Mouse (Mus musculus) ES-CJ7 (cell line): ENCODE measurements at regions not wholly inside any gene's neighbourhood (a gene's known extent, or its start where the extent isn't known, plus 50 kb on each side); places are given as distances from the start of the nearest gene placed in this dataset.
A peak's percentile ranks its signal among the peaks of the same experiment; 100 is the strongest.
"Not testable (repeated sequence)": the region's sequence is repeated elsewhere in the genome, so short reads cannot be mapped to it uniquely, and the experiment has no call there.

Source experiments
- DNase-seq: peaks from one replicate; pipeline ENCODE4 v3.0.0; 2011; ENCODE audit warnings: low read depth, low spot score

- DNase-seq = peak; percentile 53
Observed at GRCm38 (mm10) chr16:9016040-9016761, 186.3 kb downstream of the 1810013L24Rik start.

GRCm38 (mm10) chr16:9016762-9017086 is 186.8 kb downstream of the 1810013L24Rik start:
- no peak for DNase-seq

GRCm38 (mm10) chr16:9030717-9031116 is 200.8 kb downstream of the 1810013L24Rik start:
- DNase-seq = no peak

- no peak for DNase-seq
Observed at GRCm38 (mm10) chr16:9043271-9043670, 213.4 kb downstream of the 1810013L24Rik start.

DNA sequence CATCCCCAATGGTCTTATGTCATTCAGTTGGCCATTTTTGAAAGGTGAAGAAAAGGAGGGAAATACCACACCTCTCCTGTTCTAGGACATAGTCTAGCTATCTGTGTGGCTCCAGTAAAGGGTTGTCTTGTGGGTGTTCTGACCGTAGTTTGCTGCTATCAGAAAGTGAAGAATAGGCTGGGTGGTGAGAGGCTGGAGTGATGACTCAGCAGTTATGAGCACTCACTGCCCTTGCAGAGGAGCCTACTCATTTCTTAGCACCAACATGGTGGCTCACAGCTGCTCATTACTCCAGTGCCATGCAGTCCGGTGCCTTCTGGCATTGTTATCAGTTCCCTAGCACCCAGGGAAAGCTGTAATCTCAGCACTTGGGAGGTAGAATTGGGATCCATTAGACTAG is 217.0 kb downstream of the 1810013L24Rik start:
- no peak for DNase-seq

- DNase-seq = no peak
Observed at GRCm38 (mm10) chr16:9054415-9054814, 224.5 kb downstream of the 1810013L24Rik start.

DNA sequence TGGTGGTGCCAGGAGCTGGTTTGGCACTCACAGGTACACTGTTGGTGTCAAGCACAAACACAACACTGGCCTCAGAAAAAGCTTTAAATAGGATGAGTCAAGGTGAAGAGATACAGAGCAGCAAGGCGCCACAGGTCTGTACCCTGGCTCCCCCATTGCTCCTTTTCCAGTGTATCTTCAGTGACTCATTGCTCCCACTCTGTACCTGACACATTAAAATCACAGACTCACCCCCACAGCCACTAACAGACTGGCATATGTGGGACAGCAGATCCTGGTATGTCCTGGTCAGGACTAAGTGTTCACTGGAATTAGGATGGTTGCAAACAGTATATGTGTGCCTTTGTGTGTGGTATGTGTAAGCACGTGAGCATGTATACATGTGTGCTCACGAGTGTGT is 226.5 kb downstream of the 1810013L24Rik start:
- DNase-seq = no peak

DNA sequence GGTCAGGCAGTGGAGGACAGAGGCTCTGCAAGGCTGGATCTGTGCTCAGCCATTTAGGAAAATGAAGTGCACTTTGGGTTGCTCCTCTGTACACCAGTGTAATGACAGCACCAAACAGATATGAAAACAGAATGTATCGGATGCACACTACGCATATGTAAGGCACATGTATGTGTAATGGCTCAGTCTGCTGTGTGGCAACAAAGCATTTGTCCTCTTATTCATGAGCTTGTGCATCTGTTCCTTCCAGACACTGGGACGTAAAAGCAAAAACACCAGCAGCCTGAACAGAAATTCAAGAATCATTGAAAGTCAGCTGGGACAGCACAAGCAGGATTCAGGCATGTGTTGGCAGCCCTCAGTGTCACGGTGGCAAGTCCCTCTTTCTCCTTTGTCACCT is 241.6 kb downstream of the 1810013L24Rik start:
- no peak for DNase-seq

DNA sequence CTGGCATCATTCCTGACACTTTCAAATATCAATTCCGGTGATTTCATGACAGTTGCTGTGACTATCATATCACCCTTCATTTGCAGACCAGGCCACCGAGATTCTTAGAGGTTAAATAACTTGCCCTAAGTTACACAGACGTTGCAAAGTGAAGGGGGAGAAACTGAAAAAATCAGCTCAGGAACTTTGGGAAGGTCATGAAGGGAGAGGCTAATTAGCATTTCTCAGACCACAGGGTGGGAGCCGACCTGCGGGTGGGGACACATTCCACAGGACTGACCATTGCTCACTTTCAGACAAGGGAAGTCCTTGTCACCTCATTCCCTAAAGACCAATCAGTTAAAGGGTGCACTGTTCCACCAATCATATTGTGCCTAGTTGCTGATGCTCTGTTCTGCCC is 242.1 kb downstream of the 1810013L24Rik start:
- peak; percentile 65 for DNase-seq

DNA sequence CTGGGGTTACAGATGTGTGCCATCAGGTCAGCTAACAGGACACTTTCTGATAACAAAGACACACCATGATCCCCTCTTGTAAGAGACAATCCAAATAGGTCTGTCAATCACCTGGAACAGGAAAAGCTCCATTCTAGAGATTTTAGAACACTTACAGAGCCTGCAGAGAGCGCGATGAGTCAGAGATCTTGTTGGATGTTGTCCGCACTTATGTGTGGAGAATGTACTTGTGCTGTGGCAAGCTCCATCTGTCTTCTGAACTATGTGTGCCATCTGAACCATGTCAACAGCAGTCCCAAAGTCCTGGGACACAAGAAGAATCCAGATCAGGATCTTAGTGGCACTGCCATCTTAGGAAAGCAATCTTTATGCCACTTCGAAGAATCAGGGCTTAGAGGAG is 244.4 kb downstream of the 1810013L24Rik start:
- DNase-seq = no peak

DNA sequence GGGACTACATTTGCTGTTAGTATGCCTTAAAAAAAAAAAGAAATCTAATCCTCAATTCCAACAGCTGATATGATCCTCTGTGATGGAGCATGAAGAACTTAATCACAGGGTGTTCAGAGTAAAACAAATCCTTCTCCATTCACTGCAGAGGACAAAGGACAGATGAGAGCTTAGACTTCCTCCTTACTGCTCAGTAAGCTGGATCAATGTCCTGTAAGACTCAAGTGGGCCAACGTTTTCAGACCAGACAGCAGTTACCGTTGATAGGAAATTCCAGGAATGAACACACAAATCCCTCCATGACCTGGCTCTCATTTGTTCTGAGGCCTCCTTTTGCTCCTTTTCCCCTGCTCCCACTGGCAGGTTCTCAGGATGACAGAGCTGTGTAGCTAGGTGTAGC is 247.6 kb downstream of the 1810013L24Rik start:
- no peak for DNase-seq

- no peak for DNase-seq
Observed at GRCm38 (mm10) chr16:9078405-9078942, 248.6 kb downstream of the 1810013L24Rik start.

DNA sequence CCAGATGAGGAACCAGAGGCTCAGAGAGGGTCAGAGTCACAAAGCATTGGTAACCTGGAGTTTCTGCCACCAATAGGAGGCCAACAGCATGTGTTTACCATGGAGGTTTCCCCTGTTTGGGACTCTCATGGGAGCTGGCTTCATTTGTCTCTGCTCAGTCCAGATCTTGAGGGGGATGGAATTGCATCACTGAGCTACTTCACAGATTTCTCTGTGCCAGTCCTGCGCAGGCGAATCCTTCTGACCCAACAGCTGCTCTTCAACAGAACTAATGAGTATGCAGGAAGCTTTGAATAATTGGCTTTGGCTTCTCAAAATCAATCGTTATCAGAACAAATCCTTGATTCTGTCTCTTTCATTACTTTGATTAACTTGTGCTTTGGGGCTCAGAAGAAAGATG is 253.1 kb downstream of the 1810013L24Rik start:
- peak; percentile 57 for DNase-seq

GRCm38 (mm10) chr16:9083740-9084139 is 253.8 kb downstream of the 1810013L24Rik start:
- DNase-seq = peak; percentile 99

GRCm38 (mm10) chr16:9084581-9084980 is 254.7 kb downstream of the 1810013L24Rik start:
- peak; percentile 75 for DNase-seq

GRCm38 (mm10) chr16:9085133-9085532 is 255.2 kb downstream of the 1810013L24Rik start:
- DNase-seq = no peak

- DNase-seq = no peak
Observed at GRCm38 (mm10) chr16:9085977-9086376, 256.1 kb downstream of the 1810013L24Rik start.

DNA sequence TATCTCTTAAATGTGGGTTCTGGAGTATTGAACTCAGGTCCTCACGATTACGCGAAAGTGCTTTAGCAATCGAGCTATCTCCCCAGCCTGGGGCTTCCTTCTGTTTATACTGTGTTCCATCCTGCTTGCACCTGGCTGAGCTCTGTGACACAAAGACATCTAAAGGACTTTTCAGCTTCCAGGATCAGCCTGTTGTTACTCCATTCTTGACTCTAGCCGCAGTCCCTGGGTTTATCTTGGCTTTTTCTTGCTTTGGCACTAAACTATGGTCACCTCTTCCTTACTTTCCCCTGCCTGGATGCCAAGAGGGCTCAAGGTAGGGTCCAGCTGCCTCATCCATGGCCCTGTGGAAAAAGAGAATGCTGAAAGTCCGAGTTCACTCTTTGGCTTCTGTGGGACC is 261.9 kb downstream of the 1810013L24Rik start:
- no peak for DNase-seq

DNA sequence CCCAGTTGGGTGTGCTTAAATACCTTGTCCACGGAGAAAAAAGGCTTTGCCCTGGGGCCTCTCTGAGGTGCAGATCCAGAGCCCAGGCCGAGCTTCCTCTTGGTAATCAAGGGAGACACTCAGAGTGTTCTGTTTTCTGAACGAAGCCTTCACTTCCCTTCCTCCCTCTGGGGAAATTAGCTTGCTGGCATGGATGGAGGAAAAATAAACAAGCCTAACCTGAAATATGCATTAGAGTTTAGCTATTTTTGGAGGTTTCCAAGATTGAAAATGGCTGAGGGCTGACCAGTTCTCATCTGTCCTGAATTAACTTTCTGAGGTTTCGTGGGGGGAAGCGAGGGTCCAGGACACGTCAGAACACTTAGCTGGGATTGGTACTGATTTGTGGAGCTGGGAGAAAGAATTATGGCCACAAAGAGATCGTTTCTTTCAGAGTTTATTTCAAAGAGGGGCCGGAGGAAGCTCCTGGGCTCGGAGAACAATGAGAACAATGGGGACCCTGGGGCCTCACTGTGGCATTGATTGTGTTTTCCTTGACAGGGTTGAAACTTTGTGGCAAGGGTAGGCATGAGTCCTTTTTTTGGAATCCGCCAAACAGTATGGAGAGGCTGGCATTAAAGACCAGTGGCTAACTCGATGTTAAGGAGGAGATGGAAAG is 262.4 kb downstream of the 1810013L24Rik start:
- DNase-seq = no peak

DNA sequence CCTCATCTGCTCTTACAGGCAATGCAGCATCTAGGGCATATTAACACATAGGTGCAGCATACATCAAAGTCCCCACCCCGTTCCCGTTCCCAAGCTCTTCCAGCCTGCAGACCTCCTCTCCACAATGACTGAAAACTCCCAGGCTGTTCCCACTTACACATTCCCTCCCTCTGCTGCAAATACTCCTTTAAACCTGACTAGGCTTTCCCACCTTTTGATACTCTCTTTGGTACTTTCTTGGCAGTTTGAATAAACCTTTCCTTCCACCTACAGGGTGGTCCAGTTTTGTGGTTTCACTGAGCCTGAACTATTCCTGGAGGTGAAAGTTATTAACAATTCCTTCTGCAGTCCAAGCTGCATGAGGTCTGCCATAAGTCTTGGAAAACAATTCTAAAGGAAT is 263.7 kb downstream of the 1810013L24Rik start:
- peak; percentile 48 for DNase-seq

- no peak for DNase-seq
Observed at GRCm38 (mm10) chr16:9094201-9094600, 264.3 kb downstream of the 1810013L24Rik start.

DNA sequence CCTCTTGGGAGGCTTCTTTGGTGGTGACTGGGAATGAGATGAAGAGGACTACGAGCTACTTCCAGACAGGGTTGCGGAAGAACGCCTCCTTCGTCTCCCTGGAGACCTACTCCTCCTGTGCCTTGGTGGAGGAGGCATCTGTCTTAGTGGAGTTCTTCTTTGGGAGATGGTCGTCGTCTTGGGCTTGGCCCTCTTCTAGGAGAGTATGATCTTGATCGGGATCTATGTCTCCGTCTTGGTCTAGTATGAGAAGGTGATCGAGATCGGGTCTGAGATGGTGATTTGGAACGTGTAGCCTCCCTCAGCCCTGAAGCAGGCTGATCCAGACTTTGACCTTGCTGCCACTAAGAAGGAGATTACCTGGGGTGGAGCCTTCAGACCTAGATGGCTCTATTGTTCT is 276.3 kb downstream of the 1810013L24Rik start:
- no peak for DNase-seq

DNA sequence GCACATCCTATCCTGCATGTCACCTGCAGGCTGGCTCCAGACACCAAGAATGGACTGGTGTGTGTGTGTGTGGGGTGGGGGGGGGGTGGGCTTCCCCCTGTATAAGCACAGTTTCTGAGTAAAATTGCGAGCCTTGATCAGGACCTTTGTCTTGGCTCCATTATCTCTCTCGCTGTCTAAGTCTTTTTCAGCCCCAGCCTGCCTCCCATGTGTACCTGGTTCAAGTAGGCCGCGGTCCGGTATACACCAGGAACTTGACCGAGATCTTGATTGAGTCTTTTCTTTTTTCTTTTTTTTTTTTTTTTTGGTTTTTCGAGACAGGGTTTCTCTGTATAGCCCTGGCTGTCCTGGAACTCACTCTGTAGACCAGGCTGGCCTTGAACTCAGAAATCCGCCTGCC is 276.8 kb downstream of the 1810013L24Rik start:
- not testable (repeated sequence) for DNase-seq
